Mouse (Mus musculus): Measurements from ENCODE around the gene Tet3.

- no peak for TF ChIP-seq GATA1 (IDR thresholded peaks at IDR 0.05; ENCODE audit: low read length)
- no peak for TF ChIP-seq TAL1 (IDR thresholded peaks at IDR 0.05; ENCODE audit: low read length)
These were observed 85.1 kb downstream of the Tet3 start for GRCm38 (mm10) chr6:83373704-83374300.
